Mouse (Mus musculus): ENCODE data around the gene Wdr74.

Wdr74 gene

DNA sequence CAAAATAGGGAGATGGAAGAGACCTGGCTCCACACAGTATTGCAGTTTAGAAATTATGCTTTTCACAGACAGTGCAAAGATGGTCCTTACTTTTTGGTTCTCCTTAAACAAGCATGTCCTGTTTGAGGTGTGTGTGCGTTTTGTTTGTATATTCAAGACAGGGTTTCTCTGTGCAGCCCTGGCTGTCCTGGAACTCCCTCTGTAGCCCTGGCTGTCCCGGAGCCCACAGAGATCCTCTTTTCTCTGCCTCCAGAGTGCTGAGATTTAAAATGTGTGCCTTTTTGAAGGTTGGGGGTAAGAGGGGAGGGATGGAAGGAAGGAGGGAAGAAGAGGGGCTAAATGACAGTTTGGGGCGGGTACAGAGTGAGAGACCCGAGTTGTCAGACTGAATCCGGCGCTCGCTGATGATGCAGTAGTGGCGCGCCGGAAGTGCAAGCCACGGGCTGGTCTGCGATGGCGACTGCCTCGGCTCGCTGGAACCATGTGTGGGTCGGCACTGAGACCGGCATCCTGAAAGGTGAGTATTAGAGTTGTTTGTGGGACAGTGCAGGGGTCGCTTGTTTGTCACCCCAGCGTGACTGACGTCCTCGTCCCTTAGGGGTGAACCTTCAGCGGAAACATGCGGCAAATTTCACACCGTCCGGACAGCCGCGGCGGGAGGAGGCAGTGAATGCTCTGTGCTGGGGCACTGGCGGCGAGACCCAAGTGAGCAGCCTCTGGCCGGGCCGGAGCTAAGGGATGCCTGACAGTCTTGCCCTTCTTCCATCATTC, at the start of gene Wdr74:
Gene Wdr74 (plus strand): TSS at position 439 of the 771 bp plus-strand sequence.
- DNase-seq (ENCODE audit: low read depth, low spot score), result peak; percentile 95

DNA sequence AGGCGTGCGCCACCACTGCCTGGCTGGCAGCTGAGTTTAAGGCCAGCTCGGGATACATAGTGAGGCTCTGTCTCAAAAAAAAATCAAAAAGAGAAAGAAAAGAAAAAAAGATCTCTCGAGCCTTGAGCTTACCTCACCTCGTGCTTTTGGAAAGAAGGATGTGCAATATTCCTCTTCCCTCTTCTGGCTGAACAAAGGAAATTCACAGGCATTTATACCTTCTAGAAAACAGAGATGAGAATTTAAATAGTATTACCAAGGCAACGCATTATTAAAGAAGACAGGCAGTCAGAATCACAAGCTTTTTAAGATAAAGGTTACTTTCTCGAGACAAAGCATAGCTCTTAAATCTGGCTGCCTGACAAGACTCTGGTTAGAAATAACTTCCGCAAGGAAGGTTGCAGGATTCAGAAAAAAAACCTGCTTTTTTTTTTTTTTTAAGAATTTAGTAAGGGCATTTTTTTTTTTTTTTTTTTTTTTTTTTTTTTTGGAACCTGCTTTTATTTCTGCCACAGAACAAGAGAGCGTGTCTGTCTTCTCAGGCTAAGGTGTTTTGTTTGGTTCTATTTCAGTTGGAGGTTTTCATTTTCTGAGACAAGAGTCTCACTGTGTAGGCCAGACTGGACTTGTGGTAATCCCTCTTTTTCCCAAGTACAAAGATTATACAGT, 43.6 kb upstream of the Wdr74 start:
- no peak for DNase-seq (ENCODE audit: low read depth, low spot score)

DNA sequence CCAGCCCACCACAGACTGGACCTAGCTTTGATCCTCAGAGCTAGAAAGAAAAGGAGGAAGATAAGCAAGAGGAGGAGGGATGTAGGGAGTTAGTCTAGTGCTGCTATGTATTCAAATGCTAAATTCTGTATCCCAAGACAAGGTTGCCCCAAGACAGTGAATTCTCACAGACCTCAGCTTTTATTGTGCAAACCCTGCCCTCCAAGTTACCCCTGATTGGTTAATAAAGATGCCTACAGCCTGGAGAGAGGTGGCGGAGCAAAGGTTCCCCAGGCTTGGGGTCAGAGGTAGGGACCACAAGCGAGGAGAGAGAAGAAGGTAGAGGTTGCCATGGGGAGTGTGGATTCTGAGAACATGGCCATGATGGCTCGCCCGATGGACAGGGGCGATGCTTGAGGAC, 42.9 kb upstream of the Wdr74 start:
- no peak for DNase-seq (ENCODE audit: low read depth, low spot score)

DNA sequence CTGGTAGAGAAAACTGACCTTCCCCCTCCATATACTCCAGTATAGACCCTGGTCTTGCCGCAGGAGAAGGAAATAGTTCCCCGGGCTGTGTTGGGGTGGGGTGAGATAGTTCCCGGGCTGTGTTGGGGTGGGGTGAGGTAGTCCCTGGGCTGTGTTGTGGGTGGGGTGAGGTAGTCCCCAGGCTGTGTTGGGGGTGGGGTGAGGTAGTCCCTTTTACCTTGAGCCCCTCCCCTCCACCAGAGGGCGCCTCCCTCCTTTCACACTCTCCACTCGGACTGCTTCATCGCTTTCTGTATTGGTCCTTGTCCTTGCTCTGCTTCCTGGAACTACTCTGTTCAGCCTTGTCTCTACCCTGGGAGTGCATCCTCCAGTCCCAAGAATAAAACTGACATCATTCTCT, 40.3 kb upstream of the Wdr74 start:
- DNase-seq (ENCODE audit: low read depth, low spot score), result peak; percentile 59

DNA sequence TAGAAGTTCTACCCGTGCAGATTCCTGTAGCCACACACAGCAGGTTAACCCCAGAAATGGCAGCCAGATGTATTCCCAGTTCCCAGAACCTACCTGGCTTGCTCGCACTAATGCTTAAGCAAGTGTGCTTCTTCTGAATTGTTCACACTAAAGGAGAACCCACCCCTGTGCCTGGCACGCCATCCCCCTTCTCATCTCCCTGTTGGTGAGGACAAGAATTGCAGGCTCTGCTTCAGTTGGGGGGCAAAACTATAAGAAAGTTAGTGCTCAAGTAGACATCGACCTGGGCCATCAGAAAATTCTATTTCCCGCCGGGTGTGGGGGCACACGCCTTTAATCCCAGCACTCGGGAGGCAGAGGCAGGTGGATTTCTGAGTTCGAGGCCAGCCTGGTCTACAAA, 36.0 kb upstream of the Wdr74 start:
- DNase-seq (ENCODE audit: low read depth, low spot score), result peak; percentile 30

DNA sequence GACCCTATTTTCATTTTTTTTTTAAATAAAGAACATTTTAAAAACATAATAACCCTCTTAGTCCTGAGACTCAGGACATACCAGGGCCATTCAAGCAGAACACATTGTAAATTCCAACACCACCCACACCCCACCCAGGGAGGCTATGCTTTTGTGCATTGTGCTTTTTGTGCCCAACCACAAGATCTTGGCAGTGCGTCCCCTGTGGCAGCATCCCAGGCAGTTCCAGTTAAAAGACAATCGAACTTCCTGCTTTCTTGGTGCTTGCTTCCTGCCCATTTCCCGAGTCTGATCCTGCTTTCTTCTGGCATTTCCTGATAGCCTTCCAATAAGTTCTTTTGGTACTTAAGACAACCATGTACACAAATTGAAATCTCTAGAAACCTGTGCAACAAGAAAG, 33.2 kb upstream of the Wdr74 start:
- no peak for DNase-seq (ENCODE audit: low read depth, low spot score)

DNA sequence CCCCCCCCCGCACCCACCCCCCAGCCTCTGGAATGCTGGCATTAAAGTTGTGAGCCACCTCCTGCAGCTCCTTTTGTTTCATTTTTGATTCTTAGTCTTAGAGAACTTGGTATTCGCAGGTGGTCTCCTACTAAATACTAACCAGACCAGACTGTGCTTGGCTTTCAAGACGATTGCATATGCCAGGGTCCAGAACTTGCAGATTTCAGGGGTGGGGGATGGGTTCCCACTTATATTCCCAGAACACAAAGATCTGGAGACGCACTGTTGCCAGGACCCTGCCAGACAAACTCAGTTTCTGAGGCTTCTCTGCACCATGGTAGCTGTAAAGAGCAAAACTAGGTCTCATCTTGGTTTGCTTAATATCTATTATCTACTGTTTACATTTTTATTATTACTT, 32.1 kb upstream of the Wdr74 start:
- DNase-seq (ENCODE audit: low read depth, low spot score), result no peak

DNA sequence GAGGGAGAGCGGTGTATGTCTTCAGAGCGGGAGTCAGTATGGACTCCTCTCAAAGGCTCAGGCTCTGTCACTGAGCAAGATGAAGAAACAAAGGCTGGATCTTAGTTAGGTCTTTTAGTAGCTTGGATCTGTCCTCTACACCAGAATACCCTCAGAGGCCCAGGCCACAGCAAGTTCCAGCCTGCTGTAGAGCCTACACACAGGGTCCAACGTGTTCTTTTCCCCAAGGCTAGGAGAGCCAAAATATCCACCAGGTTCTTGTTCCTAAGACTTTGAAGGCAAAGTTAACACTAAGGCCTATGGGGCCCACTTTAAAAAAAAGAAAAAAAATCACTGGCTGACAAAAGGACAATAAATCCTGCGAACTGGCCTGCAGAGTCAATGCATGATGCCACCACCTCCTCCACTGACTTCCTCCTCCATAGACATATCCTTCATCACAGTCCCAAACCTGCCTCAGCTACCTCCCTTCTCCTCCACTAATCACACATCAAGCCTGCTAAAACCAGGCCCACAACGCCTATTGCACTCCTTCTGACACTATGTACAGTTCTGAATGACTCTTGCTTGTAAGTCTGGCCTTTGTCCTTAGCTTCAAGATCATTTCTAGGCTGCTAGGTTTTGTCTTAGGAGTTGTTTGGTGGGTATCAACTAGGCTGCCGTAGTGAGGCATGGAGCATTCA, 30.5 kb upstream of the Wdr74 start:
- DNase-seq (ENCODE audit: low read depth, low spot score), result no peak

DNA sequence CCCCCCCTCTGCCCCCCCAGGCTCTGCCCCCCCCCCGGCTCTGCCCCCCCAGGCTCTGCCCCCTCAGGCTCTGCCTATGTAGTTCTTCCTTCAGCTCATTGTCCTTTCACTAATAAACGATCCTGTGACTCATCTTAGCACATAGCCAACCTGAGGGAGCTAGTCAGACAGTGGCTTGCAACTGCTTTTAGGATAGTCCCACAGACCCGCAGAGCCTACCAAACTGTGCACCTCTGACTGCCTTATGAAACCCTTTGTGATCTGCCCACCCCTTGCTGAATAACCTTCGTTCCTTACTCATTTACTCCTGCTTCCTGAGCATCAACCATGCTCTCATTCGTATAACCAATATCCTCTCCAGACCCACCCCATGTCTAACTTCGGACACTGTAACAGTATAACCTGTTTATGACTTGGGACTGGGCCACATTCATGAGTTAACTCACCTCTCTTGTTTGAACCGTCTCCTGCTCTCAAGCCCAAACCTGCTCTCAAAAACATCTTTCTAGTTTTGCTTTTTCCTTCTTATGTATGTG, 29.4 kb upstream of the Wdr74 start:
- peak; percentile 27 for DNase-seq (ENCODE audit: low read depth, low spot score)

DNA sequence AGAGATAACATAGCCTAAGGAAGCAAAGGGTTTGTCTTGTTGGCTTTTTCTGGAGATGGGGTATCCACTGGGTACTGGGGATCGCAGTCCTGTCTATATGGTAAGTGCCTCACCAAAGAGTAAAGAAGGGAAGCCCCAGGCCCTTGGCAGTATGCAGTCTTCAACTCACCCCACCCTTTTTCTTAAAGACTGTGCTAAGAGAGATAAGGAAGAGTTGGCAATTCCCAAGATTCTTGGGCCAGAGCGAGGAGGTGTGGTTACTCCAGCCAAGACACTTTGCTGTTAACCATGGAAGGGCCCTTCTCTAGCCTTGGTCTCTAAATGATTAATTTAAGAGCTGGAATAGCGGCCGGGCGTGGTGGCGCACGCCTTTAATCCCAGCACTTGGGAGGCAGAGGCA, 28.7 kb upstream of the Wdr74 start:
- no peak for DNase-seq (ENCODE audit: low read depth, low spot score)

DNA sequence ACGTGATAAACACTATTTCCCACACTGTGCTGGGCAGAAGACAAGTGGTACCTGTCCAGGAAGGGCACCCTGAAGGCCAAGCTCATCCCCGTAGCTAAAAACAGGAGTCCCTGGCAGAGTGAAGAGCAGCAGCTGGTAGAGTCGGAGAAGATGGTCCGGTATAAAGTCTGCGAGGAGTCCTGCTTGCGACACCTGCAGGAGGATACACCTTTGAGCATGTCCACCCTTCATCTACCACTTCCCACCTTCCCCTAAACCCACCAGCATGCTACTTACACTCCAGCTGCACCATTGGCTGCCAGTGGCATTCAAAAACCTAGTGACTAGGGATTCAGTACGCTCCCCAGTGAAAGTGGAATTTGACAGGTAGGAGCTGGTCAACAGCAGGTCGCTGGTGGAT, 26.7 kb upstream of the Wdr74 start:
- DNase-seq (ENCODE audit: low read depth, low spot score), result no peak

DNA sequence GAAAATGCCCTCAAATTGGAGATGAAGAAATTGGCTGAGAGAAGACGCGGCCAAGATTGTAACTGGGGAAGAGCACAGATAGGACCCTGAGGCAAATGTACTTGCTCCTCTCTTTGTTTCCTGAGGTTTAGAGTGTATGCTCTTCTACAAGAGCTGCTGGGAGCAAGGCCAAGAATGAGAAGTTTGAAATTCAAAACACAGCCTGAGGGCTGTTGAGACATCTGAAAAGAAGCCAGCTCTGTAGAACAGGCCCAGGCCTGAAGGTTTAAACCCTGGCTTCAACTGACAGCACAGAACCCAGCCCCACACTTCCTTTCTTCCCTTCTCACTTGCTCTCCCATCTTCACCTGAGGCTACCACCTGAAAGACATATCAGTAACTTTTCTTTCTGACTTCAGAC, 25.6 kb upstream of the Wdr74 start:
- DNase-seq (ENCODE audit: low read depth, low spot score), result no peak

DNA sequence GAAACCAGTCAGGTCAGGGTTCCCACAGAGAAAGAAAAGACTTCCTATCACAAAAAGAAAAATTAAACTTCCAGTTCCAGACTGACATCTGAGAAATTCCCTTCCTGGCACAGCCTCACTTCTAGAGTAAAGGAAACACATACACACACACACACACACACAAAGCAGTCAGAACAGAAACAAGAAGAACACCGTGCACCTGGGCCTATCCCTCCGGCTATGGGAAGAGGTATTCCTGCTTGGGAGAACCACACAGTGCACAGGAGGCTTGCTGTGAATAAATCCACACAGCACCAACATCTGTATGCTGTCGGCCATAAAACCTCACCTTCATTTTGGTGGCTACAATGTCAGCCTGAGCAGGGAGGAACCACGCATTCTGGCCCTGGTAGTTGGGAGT, 24.1 kb upstream of the Wdr74 start:
- DNase-seq (ENCODE audit: low read depth, low spot score), result no peak

DNA sequence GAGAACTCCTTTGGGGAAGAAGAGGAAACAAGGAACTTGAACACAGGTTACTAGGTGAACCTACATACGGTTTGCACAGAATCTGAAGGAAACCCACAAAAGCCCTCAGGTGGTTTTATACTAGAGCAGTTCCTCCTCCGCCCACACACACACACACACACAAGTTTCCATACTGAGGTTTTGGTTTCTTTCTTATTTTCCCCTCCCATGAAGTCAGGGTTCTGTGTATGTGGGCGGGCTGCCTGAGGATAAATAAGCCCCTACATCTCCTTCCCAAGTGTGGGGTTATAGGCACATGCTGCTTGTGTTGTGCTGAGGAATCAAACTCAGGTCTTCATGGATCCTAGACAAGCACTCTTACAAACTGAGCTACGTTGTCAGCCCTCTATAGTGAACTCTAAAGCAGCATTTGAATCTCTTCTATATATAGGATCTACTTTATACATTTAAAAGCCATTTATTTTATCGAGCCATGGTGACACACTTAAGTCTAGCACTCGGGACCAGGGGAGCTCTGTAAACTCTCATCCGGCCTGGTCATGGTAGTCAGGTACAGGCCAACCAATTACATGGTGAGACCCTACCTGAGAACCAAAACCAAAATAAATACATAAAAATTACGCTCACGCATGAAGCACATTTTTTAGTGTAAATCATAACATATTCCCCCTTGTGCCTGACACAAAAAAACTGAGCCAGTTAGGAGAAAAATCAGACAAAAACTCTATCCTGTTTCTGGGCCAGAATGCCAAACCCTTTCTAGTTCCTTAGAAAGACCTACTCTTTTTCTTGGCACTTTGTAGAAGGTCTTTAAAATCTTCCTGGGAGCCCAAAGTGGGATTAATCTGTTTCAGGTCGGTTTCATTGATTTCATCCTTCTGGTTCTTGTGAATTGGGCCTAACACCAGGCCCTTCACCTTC, 23.4 kb upstream of the Wdr74 start:
- peak; percentile 83 for DNase-seq (ENCODE audit: low read depth, low spot score)

DNA sequence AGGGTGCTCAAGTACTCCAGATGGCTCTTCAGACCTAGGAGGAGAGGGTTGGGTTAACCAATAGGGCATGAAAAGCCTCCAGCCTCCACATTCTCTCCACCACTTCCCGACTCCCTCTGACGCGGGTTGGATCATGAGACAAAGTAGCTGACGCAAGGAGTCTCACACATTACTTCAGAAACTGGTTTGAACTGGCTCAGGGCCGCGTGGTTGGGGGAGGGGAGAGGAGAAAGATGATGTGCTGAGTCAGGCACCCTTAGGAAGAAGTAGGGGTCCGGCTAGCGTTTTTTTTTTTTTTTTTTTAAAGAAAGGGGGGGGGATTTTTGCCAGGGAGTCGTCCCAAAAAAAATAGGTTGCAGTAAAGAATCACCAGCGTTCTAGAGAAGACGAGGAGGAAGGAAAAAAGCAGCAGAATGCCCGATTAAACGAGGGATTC, 22.7 kb upstream of the Wdr74 start:
- peak; percentile 90 for DNase-seq (ENCODE audit: low read depth, low spot score)

DNA sequence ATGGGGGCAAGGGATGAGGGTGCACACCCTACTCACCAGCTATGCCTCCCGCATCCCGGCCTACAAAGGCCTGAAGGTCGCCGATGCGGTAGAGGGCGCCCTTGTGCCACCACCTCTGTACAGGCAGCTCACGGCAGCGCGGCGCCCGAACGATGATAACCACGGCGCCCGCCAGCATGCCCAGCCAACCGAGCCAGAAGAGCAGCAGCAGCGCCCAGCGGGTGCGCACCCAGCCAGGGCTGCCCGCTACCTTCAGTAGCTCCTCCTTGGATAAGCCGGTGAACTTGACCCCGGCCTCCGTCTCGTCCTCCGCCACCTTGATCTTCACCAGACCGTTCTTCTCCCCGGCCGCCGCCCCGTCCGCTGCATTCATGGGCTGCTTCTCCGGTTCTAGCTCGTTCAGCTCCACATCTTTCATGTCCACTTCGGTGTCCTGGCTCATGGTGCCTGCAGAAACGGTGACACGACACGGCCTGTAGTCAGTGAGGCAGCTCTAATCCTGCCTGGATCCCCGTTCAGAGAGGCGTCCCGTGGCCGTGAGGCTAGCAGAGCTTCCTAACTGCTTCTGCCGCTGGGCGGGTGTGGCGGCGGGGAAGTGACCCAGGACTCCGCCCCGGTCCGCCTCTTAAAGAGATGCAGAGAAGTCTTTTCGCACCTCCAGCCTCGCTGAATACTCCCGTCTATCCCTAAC, 22.2 kb upstream of the Wdr74 start:
- peak; percentile 96 for DNase-seq (ENCODE audit: low read depth, low spot score)

DNA sequence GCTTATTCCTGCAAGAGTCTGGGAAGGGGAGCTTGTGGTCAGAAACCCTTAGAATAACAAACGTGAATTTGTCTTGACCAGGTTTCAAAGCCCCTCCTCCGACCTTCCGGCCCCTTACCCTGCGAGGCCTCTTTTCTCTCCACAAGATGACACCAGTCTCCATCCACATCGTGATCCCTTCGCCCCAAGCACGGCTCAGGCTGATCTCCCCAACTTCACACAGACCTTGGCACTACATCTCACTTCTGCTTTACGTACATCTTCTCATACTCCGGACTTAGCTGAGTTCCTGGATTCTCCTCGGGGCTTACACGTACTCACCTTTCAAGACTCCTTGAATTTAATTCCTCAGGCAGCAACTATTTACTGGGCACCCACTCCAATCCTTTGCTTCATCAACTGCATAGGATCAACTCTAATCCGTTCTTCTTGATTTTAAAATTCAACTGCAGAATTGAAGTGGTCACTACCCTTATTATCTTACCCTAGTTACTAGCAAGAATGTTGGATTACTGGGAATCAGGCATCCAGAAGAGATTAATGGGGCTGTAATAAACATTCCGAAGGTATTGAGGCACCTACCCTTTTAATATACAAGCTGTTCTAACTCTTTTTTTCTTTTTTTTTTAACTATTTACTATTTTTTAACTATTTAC, 21.5 kb upstream of the Wdr74 start:
- peak; percentile 88 for DNase-seq (ENCODE audit: low read depth, low spot score)

DNA sequence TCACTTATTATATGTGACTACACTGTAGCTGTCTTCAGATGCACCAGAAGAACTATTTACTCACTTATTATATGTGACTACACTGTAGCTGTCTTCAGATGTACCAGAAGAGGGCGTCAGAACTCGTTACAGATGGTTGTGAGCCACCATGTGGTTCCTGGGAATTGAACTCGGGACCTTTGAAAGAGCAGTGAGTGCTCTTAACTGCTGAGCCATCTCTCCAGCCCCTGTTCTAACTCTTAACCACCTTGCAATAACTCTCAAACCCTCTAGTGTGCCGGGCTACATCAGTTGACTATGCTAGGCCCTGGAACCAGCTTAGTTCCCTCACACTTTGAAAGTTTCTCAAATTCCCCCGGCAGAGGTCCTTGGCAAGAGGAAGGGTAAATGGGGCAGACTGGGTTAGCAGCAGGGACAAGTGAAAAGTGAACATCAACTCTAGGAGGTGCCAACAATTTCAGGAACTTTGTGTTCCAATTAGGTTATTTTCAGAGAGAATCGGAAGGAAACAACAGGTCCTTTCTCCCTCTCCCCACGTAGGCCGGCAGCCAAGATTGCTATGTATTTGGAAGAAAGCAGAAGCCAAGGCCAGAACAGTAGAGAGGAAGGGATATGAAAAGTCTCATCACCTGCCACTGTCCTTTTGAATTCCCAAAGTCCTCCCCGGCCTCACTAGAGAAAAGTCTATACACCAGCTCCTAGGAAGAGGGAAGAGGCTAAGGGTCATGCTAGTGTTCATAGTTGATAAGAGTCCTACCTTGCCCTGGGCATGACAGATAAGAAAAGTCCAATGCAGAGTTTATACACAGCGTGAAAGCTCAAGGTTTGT, 20.8 kb upstream of the Wdr74 start:
- DNase-seq (ENCODE audit: low read depth, low spot score), result peak; percentile 58

Data from A20 (cell line).